Mouse (Mus musculus) thymus, adult 2 months (tissue): ENCODE results near the gene Ccl11.

Experiments
- CTCF ChIP-seq: fragments of 200-500 bp; IDR thresholded peaks from 2 replicates; pipeline ENCODE4 v1.5.1; 2012; ENCODE audit warnings: mild to moderate bottlenecking, control low read depth, low read length, moderate library complexity, borderline replicate concordance; ENCODE audit not compliant: control insufficient read depth, poor library complexity, insufficient read depth; ENCODE audit errors: extremely low read depth
- POLR2A ChIP-seq: fragments of 200-500 bp; IDR thresholded peaks from 2 replicates; pipeline ENCODE4 v1.6.1; 2012; ENCODE audit warnings: mild to moderate bottlenecking, low read length, control low read depth, moderate library complexity; ENCODE audit not compliant: control insufficient read depth, poor library complexity, insufficient read depth; ENCODE audit errors: extremely low read depth

DNA sequence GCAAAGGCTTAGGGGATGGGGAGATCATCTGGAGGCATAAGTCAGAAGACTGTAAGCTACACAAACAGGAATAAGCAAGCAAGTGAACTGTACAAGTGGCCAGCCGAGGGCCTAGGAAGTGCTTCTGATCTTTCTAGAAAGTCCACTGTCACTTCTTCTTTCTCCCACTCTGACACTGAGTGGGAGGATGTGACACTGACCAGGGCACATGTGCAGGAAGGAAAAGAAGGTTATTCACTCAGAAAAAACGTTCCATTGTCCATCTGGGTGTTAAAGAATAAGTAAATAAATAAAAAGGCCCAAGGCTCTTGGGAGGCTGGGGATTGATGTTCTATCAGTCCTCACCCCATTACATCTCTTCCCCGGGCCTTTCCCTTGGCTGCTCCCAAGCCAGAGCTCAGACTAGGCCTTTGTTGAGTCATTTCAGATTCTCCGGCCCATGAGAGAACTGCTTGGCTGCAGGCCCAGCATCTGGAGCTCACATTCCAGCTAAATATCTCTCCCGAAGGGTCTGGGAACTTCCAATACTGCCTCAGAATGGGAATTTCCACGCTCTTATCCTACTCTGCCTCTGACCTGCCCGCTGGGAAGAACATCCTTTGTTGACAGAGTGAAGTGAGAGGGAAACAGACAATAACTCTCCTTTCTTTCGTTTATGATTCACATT is 24.8 kb upstream of the Ccl11 start:
- TF ChIP-seq POLR2A (no peak), CTCF (no peak)
